Mouse (Mus musculus) liver, adult (tissue): ENCODE measurements around the gene Dach1.

Source experiments
- GATA4 ChIP-seq: IDR thresholded peaks from 2 replicates; pipeline ENCODE4 v1.6.1; 2014; ENCODE audit warnings: mild to moderate bottlenecking, low read length; ENCODE audit not compliant: insufficient replicate concordance

The Dach1 gene

DNA sequence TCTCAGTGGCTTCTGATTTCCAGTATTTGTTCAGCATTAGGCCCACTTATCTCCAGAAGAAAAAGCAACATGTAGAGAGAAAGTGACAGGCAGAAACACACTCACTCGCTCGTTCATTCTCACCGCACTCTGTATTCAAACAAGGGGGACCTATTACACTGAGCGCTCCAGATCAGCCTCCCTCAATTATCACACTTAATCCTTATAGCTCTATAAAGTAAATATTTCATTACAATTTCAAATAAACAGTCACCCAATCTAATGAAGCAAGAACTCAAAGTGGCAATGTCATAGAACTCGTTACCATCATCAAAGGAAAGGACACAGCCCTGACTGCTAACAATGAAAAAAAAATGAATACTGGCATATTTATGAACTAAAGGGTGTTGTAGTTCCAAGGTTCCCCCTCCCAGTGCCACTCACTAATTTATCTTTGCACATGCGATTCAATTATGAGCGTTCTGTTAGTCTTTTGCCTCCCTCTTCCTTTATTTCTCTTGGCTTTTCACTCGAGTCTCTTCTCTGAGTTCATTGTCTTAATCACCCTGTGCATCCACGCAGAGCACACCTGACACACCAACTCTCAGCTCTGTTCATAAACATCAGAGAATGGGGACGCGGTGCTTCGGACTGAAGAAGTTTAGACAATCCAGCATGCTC lies 96.0 kb downstream of the Dach1 start:
- no peak for TF ChIP-seq GATA4

DNA sequence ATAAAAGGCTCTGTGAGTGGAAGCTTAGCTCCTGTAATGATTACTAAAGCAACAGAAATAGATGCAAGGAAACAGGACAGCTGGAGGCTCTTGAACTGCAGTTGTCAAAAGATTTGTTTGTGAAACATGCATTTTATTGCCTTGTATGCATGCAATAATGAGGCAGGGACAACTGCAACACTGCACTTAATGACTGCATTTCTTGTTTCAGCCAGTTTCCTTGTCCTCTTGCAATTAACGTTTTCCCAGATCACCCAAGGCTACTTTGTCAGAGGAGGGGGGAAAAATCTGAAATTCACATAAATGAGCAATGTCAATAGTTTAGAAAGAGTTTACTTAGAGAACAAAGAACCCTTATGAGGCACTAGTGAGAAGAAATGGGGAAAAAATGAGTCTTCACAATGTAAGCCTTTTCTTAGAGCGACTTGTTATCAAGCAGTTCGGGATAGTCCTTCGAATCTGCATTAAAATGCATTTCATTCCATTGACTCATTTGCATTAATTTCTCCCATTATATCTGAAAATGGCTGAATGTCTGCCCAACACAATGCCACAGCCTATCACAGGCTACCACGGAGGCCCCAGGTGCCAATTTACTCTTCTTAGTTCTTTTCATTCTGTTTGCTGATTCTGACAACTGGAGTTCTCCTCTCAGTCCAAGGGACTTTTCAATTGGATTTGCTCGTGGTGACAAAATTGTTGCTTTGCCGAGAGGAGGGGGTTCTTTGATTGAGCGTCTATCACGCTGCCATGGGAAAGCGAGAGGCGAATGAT lies 96.7 kb downstream of the Dach1 start:
- TF ChIP-seq GATA4 = no peak

DNA sequence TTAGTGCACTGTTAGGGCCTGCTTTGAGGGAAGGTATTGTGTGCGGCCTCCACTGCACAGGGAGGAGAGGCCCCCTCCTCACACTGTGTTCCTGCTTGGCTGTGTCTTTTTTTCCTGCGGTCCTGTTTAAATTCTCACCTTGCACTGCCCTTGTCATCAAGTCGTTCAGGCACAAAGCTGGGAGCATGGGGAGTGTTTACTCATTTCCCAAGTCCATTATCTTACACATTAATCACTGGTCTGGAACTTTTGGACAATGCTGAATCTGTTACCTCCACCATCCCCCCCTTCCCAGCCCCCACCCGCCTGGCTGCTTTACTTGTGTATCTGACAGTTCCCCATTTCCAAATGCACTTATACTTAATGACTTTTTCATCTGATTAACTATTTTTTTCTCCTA lies 97.7 kb downstream of the Dach1 start:
- TF ChIP-seq GATA4 = no peak

- no peak for TF ChIP-seq GATA4
Measured at GRCm38 (mm10) chr14:98067273-98067905, 102.2 kb downstream of the Dach1 start.

- TF ChIP-seq GATA4 = no peak
Measured at GRCm38 (mm10) chr14:98064190-98064589, 105.4 kb downstream of the Dach1 start.

- TF ChIP-seq GATA4 = no peak
Measured at GRCm38 (mm10) chr14:98049329-98049728, 120.2 kb downstream of the Dach1 start.

GRCm38 (mm10) chr14:98048403-98048802 lies 121.2 kb downstream of the Dach1 start:
- no peak for TF ChIP-seq GATA4

DNA sequence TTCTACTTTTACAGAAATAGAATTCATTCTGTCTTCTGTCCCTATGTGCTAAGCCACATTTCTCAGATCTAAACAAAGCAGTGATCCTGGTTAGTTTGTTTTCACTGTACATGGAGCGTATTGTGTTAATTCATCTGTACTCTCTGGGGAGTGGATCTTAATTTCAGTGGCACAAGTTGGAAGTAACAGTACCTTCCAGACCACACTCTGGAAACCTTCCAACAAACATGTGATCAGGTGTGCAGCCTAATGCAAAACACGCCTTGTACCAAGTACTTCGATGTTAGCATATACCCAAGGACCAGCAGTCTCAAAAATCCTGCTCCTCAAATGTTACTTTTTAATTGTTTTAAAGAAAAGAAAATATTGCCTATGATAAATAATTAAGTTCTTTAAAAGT lies 121.9 kb downstream of the Dach1 start:
- TF ChIP-seq GATA4 = no peak

DNA sequence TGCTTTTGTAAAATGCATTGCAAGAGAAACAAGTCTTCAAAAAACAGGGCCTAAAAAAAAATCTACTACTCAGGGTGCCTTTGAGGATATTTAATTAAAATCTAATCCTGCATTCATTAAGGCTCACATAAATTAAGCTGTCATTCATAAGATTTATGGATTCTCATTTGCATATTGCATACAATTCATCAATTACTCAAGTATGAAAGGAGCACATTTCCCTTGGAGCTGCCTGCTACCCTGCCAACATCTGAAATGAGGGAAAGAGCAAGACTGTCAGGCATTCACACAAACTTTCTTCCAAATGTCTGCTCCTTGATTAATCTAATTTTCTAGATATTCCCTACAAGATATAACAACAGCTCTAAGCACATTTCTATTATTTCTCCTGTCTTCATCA lies 122.6 kb downstream of the Dach1 start:
- no peak for TF ChIP-seq GATA4

DNA sequence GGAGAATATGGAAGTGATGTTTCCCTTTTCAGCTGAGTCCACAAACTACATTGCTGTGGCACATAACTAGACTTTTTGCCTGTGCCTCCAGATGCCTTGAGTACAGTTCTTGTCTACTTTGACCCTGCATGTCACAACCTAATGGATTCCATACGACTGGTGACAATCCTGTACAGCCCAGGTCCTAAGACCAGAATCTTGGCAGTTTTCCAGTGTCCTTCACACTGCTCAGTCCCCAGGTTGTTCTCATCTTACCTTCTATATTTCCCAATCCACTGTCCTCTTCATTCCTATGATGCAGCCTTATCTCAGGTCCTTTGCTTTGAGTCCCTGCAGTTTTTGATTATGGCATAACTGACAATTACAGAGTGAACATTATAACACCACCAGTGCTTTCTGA lies 131.0 kb downstream of the Dach1 start:
- no peak for TF ChIP-seq GATA4

DNA sequence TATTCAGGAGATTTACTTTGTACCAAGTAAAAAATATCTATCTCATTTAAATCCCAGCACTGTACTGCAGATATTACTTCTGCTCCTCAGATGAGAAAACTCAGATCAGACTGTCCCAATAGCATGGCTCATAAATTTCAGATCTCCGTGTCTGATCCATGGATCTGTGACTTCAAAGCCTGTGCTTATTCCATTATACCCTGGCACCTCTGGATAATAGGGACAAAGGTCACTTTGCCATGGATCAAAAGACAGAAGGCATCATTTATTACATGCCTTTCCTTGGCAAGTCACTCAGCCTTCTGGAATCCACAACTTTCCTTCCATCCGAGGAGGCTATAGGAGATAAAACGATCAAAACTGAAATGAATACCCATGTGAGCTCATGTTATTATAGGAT lies 132.4 kb downstream of the Dach1 start:
- no peak for TF ChIP-seq GATA4

DNA sequence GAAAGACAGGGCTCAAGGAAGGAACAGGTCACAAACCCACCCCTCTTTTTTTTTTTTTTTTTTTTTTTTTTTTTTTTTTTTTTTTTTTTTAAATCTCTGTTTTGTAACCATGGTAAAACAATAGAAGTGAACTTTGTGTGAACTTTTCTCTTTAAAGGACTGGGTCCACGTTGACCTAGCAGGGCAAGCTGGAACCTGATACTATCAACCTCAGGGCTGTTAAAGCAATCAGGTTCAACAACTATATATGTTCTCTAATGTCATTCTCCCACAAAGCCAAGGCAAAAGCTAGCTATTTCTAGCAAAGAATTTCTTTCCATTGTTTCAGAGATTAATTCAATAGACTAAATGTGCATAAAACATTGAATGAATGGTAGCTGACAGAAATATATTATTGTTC lies 134.3 kb downstream of the Dach1 start:
- no peak for TF ChIP-seq GATA4

DNA sequence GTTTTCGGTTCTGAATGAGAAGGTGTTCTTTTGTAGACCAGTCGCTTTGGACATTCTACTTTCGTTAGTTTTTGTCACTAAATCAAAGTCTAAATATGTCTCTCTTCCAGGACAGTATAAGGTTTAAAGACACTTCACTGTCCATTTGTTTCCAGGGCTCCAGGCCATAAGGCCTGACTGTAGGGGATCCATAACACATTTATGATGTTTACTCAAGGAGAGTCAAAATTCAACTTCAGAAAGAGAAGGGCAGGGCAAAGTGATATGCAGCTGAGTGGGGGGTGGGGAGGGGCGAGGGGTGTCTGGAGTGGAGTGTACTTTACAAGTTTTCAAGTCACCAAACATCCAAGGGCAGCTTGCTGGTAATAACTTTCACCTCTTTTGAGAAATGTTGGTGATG lies 146.0 kb downstream of the Dach1 start:
- no peak for TF ChIP-seq GATA4

GRCm38 (mm10) chr14:98014053-98014452 lies 155.5 kb downstream of the Dach1 start:
- no peak for TF ChIP-seq GATA4

- no peak for TF ChIP-seq GATA4
Measured at GRCm38 (mm10) chr14:98008501-98008900, 161.1 kb downstream of the Dach1 start.

DNA sequence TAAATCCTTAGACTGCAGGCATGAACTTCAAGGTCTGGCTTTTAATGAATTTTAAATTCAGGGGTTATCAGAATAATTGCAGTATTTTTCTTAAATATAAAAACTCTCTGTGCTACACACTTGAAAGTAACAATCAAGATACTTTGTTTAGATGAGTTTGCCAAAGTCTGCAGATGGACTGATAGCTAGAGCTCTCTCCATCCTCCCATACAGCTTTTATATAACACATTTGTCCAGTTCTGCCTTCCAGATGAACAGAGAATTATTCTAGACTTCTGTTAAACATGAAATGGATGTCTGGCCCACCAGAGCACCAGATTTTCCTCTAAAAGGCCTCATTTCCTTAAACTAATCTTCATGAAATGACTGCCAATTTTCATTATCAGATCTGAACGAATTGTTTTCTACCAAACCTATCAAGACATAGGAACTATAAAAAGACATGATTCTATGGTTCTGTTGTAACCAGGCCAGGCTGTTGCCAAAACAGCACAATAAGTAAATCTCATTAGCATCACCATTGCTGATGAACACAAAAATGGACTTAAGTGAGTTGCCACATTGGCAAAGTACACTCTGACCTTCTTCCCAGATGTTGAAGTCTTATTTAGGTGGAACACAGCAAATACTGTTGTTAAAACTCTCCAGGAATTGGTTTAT lies 167.4 kb downstream of the Dach1 start:
- no peak for TF ChIP-seq GATA4

DNA sequence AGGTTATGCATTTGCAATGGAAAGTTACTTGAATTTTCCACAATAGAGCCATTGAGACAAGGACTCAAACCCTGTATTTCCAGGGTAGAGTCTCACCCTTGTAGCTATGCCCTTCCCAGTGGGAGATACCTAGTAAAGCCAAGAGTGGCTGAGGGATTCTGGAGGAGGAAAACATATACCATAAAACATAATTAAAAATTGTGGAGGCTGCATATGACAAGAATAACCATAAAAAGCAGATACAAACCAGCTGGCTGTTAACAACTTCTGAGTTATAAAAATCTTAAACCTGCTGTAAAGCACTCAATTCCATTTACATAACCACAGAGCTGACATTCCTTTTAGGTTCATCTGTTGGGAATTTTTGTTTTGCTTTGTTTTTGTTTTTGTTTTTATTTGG lies 171.0 kb downstream of the Dach1 start:
- TF ChIP-seq GATA4 = no peak
